Mouse (Mus musculus): Measurements from ENCODE around the gene Ddx42. TPM values are rescaled to one million over a fixed set of nuclear protein-coding genes. Genes with fewer than 3 reads are reported as not detected.
"Not testable (repeated sequence)": the region's sequence is repeated elsewhere in the genome, so short reads cannot be mapped to it uniquely, and the experiment has no call there.

Gene Ddx42
- total RNA-seq, 2 experiments from 2014 or later, result 28.6 to 51.7 TPM

- no peak for ATAC-seq (ENCODE audit: poor library complexity, severe bottlenecking)
These were observed 16.0 kb upstream of the Ddx42 start for GRCm38 (mm10) chr11:106200756-106201155.

GRCm38 (mm10) chr11:106201337-106202122 is 15.2 kb upstream of the Ddx42 start:
- no peak for ATAC-seq (ENCODE audit: poor library complexity, severe bottlenecking)

GRCm38 (mm10) chr11:106202123-106202465 is 14.6 kb upstream of the Ddx42 start, which contains the start of gene Strada:
Gene Strada (minus strand): TSS chr11:106202168.
- no peak for ATAC-seq (ENCODE audit: poor library complexity, severe bottlenecking)

GRCm38 (mm10) chr11:106212771-106213170 is 4.0 kb upstream of the Ddx42 start:
- ATAC-seq (ENCODE audit: poor library complexity, severe bottlenecking), result no peak

GRCm38 (mm10) chr11:106214856-106215255 is 1.9 kb upstream of the Ddx42 start:
- ATAC-seq (ENCODE audit: poor library complexity, severe bottlenecking), result no peak

GRCm38 (mm10) chr11:106215450-106215859 is 1.3 kb upstream of the Ddx42 start:
- peak; percentile 11; the same call in 1 of the 2 replicates for ATAC-seq (ENCODE audit: poor library complexity, severe bottlenecking)

GRCm38 (mm10) chr11:106215927-106216729 is 598 bp upstream of the Ddx42 start, which contains the start of gene Ccdc47:
Gene Ccdc47 (minus strand): TSS chr11:106216344.
- peak; percentile 86 for ATAC-seq (ENCODE audit: poor library complexity, severe bottlenecking)

GRCm38 (mm10) chr11:106220603-106221002 is 3.9 kb downstream of the Ddx42 start:
- ATAC-seq (ENCODE audit: poor library complexity, severe bottlenecking), result no peak

- ATAC-seq (ENCODE audit: poor library complexity, severe bottlenecking), result not testable (repeated sequence)
These were observed 17.3 kb downstream of the Ddx42 start for GRCm38 (mm10) chr11:106233978-106234377.

- ATAC-seq (ENCODE audit: poor library complexity, severe bottlenecking), result no peak; the same call in 1 of the 2 replicates
These were observed 30.1 kb downstream of the Ddx42 start for GRCm38 (mm10) chr11:106246834-106247233.

GRCm38 (mm10) chr11:106249326-106249725 is 32.6 kb downstream of the Ddx42 start:
- ATAC-seq (ENCODE audit: poor library complexity, severe bottlenecking), result no peak

GRCm38 (mm10) chr11:106254767-106255166 is 38.0 kb downstream of the Ddx42 start:
- ATAC-seq (ENCODE audit: poor library complexity, severe bottlenecking), result no peak

- peak; percentile 17; the same call in 1 of the 2 replicates for ATAC-seq (ENCODE audit: poor library complexity, severe bottlenecking)
These were observed 38.4 kb downstream of the Ddx42 start for GRCm38 (mm10) chr11:106255174-106255573.

GRCm38 (mm10) chr11:106255685-106256451 is 39.1 kb downstream of the Ddx42 start, which contains the start of the genes Ftsj3 and Psmc5:
Gene Ftsj3 (minus strand): TSS chr11:106256079.
Gene Psmc5 (plus strand): TSS chr11:106256154.
- ATAC-seq (ENCODE audit: poor library complexity, severe bottlenecking), result peak; percentile 94

- ATAC-seq (ENCODE audit: poor library complexity, severe bottlenecking), result no peak
These were observed 40.0 kb downstream of the Ddx42 start for GRCm38 (mm10) chr11:106256775-106257174.

- no peak for ATAC-seq (ENCODE audit: poor library complexity, severe bottlenecking)
These were observed 44.2 kb downstream of the Ddx42 start for GRCm38 (mm10) chr11:106260826-106261450.

GRCm38 (mm10) chr11:106263963-106264362 is 47.2 kb downstream of the Ddx42 start:
- ATAC-seq (ENCODE audit: poor library complexity, severe bottlenecking), result no peak

GRCm38 (mm10) chr11:106264988-106265387 is 48.3 kb downstream of the Ddx42 start:
- no peak for ATAC-seq (ENCODE audit: poor library complexity, severe bottlenecking)

GRCm38 (mm10) chr11:106265570-106265969 is 48.8 kb downstream of the Ddx42 start:
- no peak for ATAC-seq (ENCODE audit: poor library complexity, severe bottlenecking)

- no peak for ATAC-seq (ENCODE audit: poor library complexity, severe bottlenecking)
These were observed 49.7 kb downstream of the Ddx42 start for GRCm38 (mm10) chr11:106266431-106266830.
